Mouse (Mus musculus): ENCODE results near the gene Pym1.
A peak's percentile ranks its signal among the peaks of the same experiment; 100 is the strongest.
"Not testable (repeated sequence)": the region's sequence is repeated elsewhere in the genome, so short reads cannot be mapped to it uniquely, and the experiment has no call there.

Pym1 gene

GRCm38 (mm10) chr10:128747646-128748251 lies at the start of gene Pym1:
Pym1 (plus strand) TSS chr10:128747889.
- peak; percentile 80 for DNase-seq (ENCODE audit: low read depth, low spot score)

GRCm38 (mm10) chr10:128699006-128699405 lies 48.7 kb upstream of the Pym1 start:
- no peak for DNase-seq (ENCODE audit: low read depth, low spot score)

GRCm38 (mm10) chr10:128699611-128700010 lies 48.1 kb upstream of the Pym1 start:
- DNase-seq (ENCODE audit: low read depth, low spot score): no peak

- no peak for DNase-seq (ENCODE audit: low read depth, low spot score)
Measured at GRCm38 (mm10) chr10:128700712-128701111, 47.0 kb upstream of the Pym1 start.

- DNase-seq (ENCODE audit: low read depth, low spot score): no peak
Measured at GRCm38 (mm10) chr10:128702328-128703007, 45.2 kb upstream of the Pym1 start.

GRCm38 (mm10) chr10:128703895-128704294 lies 43.8 kb upstream of the Pym1 start, which contains the start of gene Pmel:
Pmel (plus strand) TSS chr10:128704195.
- DNase-seq (ENCODE audit: low read depth, low spot score): no peak

DNA sequence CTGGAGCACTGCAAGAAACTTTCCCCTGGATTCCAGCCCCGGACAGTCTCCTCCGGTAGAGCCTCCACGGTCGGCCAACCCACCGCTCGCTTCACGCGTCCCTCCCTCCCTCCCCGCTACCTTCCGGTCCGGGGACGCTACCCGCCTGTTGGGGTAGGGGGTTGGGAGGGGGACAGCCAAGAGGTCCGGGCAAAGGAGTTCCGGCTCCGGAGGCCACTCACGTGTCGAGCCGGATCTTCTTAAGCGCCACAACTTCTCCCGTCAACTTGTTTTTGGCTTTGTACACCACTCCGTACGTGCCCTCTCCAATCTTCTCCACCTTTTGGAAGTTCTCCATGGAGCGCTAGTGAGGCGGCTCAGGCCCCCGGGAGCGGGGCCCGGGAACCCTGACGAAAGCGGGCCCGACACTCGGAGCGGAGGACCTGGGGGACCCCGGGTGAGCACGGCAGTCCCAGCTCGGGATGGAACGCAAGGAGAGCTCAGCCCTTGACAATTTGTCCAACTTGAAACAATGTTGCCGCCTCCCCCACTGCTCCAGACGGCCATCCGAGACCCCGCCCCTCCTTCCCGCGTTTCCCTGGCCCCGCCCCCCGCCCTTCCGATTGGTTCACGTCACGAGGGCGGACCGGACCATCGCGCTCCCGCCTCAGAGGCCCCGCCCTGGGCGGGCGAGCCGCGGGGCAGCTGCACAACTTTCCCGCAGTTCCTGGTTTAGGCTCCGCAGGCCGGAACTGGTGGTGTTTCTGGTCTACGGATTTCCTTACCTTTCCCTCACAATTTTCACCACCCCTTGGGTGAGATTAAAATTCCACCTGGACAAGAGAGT lies 43.0 kb upstream of the Pym1 start, which contains the start of gene Cdk2:
Gene Cdk2 (minus strand): TSS at position 541 of the 826 bp plus-strand sequence.
- peak; percentile 85 for DNase-seq (ENCODE audit: low read depth, low spot score)

GRCm38 (mm10) chr10:128705317-128705693 lies 42.4 kb upstream of the Pym1 start:
- no peak for DNase-seq (ENCODE audit: low read depth, low spot score)

GRCm38 (mm10) chr10:128711318-128711717 lies 36.4 kb upstream of the Pym1 start:
- DNase-seq (ENCODE audit: low read depth, low spot score): not testable (repeated sequence)

GRCm38 (mm10) chr10:128715559-128716537 lies 31.8 kb upstream of the Pym1 start:
- DNase-seq (ENCODE audit: low read depth, low spot score): no peak

- DNase-seq (ENCODE audit: low read depth, low spot score): not testable (repeated sequence)
Measured at GRCm38 (mm10) chr10:128725466-128725865, 22.2 kb upstream of the Pym1 start.

GRCm38 (mm10) chr10:128728059-128728458 lies 19.6 kb upstream of the Pym1 start:
- DNase-seq (ENCODE audit: low read depth, low spot score): no peak

DNA sequence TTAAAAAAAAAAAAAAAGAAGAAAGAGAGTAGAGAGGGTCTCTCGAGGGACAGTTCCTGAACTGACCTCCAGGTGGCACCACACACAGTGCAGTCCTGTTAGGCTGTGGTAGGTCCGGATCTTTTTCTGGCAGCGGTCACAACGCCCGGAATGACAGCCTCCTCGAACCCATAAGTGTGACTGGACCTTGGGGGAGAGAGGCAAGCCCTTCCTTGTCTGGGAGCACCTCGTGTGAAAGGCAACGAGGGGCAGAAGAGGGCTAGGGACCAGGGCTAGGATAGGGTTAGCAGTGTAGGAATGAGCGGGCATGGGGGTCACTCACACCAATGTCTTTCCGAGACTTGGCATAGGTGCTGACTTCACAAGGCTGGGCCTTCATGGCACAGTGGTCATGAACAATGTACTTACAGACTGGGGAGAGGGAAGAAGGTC lies 16.7 kb upstream of the Pym1 start:
- DNase-seq (ENCODE audit: low read depth, low spot score): peak; percentile 34

DNA sequence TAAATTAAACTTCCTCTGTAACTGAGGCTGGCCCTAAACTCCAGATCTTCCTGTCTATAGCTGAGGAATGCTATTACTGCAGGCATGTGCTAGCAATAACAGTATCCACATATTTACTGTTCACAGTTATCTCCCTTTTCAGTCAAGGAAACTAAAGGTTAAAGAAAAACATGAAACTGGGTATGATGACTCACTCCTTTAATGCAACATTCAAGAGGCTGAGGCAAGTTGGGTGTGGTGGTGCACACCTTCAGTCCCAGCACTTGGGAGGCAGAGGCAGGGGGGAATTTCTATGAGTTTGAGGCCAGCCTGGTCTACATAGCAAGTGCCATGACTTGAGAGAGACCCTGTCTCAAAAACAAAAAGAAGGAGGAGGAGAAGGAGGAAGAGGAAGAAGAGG lies 15.7 kb upstream of the Pym1 start:
- DNase-seq (ENCODE audit: low read depth, low spot score): no peak

DNA sequence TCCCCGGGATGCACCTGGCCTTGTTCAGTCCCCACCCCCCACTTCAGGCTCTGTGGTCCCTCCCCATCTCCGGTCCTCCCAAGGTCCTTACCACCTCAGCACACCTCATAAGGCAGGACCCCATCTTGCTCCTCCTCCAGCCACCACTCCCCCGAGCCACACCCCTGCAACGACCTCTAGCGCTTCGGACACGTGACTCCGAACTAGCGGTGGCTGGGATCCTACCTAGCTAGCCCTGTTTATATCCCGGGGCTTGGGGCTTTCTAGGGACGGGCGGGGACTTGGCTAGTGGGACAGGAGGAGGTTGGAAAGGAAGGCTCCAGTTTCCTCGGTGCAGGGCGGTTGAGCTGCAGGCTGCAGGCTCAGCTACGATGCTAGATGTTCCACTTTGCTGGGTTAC lies 10.3 kb upstream of the Pym1 start:
- DNase-seq (ENCODE audit: low read depth, low spot score): no peak

GRCm38 (mm10) chr10:128740296-128740695 lies 7.4 kb upstream of the Pym1 start:
- no peak for DNase-seq (ENCODE audit: low read depth, low spot score)

DNA sequence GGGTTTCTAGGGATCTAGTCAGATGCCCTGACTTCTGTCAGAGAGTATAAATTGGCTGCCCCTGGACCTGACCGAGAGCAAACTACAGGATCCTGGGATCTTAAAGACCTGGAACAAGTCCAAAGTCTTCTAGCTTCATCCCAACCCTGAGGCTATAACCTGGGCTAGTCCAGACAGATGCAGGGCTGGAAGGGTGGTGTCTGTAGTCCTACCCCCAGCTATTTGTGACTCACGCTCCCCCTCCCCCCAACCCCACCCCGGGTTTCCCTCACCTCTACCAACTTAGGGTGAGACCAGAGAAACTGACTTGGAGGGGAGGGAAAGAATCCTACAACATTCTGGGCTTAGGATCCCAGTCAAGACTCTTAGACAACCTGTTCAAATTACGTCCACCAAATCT lies 5.1 kb upstream of the Pym1 start:
- DNase-seq (ENCODE audit: low read depth, low spot score): no peak

DNA sequence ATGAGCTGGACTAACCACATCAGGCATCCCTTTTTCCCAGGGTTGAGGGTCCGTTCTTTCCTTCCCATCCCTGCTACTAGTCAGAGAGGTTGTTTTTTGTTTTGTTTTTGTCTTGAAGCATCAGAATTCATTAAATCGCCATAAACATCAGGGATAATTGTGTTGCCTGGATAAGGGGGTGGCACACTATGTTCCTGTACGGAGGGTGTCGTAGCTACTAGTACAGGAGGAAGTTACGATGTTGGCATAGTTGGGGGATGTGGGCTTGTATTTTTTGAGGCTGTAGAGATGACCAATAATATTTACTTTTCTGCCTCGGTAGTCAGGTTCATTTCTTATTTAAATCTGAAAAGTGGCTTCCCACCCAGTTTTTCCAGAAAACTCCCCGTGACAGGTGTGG lies 4.5 kb upstream of the Pym1 start:
- no peak for DNase-seq (ENCODE audit: low read depth, low spot score)

- DNase-seq (ENCODE audit: low read depth, low spot score): peak; percentile 61
Measured at GRCm38 (mm10) chr10:128743791-128744191, 3.9 kb upstream of the Pym1 start.

GRCm38 (mm10) chr10:128744211-128744610 lies 3.5 kb upstream of the Pym1 start:
- no peak for DNase-seq (ENCODE audit: low read depth, low spot score)
